Mouse (Mus musculus) cerebellum, postnatal 36 days (tissue): ENCODE measurements around the gene Pdp2.

Source experiments
- DNase-seq, 2 experiments: peaks; one replicate each; pipeline ENCODE4 v3.0.0; 2021 to 2022; ENCODE audit warnings: mixed read lengths in 2 of 2

Gene Pdp2

GRCm38 (mm10) chr8:104598496-104598895, 7.2 kb downstream of the Pdp2 start:
- DNase-seq = no peak

- no peak for DNase-seq
Measured at GRCm38 (mm10) chr8:104601386-104601785, 10.1 kb downstream of the Pdp2 start.

- DNase-seq = no peak
Measured at GRCm38 (mm10) chr8:104601941-104602371, 10.7 kb downstream of the Pdp2 start.

- peak; percentile 75 to 78 for DNase-seq
Measured at GRCm38 (mm10) chr8:104602468-104603244, 11.4 kb downstream of the Pdp2 start.

- no peak for DNase-seq
Measured at GRCm38 (mm10) chr8:104603245-104603593, 12.0 kb downstream of the Pdp2 start.

DNA sequence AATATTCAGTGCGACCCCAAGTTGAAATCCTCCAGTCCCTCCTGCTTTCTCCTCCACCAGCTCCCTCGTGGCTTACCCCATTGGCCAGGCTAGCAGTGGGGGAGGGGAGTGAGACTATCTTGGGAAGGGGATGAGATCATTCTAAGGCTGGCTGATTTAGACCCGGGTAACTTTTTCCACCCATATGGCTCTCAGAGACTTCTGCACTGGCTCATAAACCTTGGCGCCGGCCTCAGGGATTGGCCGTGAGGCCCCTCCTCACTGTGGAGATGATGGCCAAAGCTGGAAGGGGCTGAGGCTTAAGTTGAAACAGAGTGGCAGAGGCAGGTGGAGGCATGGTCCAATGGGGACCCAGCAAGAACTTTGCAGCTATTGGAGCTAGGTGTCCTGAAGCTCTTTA, 15.1 kb downstream of the Pdp2 start:
- no peak for DNase-seq

DNA sequence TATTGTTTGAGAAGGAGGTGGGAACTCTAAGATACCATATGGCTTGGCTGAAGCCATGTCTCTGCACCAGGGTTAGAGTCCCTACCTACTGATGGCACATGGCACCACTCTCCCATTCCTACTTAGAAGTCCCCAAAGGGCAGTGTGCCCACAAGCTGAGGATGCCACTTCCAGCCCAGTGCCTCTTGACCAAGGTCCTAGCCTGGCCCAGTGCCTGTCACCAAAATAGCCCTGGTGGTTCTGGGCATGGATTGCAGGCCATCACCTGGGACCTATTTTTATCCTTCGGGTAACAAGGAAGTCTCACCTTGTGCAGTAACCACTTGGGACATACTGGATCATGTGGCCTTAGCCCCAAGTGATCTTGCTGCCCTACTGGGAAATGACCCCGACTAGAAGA, 16.7 kb downstream of the Pdp2 start:
- peak; percentile 64 to 72 for DNase-seq

GRCm38 (mm10) chr8:104609222-104609621, 18.0 kb downstream of the Pdp2 start:
- DNase-seq = no peak

GRCm38 (mm10) chr8:104610185-104610766, 19.0 kb downstream of the Pdp2 start:
- DNase-seq = no peak

DNA sequence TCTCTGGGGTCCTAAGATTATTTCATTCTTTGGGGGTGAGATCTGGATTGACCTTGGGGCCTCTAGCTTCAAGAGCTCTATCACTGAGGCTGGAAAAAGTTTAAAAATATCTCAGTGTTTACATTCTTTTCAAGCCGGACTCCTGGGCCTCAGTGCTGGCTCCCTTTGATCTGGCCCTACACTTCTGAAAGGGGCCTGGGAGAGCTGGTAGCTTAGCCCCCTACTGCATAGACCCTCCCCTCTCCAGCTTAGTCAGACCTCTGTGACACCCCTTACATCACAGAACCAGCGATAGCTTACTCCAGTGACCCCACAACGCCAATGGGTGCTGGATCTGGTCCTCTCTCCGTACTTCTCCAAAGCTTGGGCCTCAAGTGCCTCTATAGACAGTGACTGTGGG, 20.4 kb downstream of the Pdp2 start:
- DNase-seq = no peak

- no peak for DNase-seq
Measured at GRCm38 (mm10) chr8:104613119-104613518, 21.9 kb downstream of the Pdp2 start.

GRCm38 (mm10) chr8:104620765-104621164, 29.5 kb downstream of the Pdp2 start:
- no peak for DNase-seq

- no peak for DNase-seq
Measured at GRCm38 (mm10) chr8:104624161-104624560, 32.9 kb downstream of the Pdp2 start, which contains the start of gene Cdh16. TSS of gene Cdh16 (minus strand) at chr8:104624396.

GRCm38 (mm10) chr8:104627065-104627740, 36.0 kb downstream of the Pdp2 start:
- DNase-seq = no peak

GRCm38 (mm10) chr8:104628402-104628801, 37.2 kb downstream of the Pdp2 start:
- DNase-seq = no peak

DNA sequence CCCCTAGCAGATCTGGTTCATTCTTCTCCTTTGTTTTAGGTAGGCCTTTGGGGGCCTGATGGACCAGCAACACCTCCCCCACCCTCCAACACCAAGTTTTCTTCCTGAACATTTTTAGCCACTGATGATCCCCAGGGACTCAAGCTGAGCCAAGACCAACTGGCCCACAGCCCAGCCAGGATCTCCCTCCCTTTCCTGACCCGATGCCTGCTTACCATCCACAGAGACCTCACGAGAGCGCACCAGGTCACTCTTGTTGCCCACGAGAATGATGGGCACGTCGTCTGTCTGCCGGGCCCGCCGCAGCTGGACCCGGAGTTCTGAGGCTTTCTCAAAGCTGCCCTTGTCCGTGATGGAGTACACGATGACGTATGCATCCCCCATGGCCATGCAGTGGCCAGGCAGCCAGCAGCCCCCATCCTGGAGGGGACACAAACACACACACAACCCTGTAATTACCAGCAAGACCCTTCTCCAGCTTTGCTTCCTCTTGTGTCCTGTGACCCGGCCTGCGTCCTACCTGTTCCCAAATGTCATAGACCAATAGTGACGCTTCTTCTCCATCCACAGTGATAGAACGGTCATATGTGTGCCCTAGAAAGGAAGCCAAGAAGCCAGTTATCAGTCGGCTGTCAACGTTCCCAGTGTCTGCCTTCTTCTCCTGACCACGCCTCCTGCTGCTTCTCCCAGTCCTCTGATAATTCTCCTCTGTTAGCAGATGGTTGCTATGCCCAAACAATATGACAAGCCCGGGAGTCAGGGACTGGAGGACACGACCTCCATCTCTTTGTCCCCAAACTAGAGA, 38.3 kb downstream of the Pdp2 start:
- DNase-seq = peak in 1 of 2 experiments; percentile 33

DNA sequence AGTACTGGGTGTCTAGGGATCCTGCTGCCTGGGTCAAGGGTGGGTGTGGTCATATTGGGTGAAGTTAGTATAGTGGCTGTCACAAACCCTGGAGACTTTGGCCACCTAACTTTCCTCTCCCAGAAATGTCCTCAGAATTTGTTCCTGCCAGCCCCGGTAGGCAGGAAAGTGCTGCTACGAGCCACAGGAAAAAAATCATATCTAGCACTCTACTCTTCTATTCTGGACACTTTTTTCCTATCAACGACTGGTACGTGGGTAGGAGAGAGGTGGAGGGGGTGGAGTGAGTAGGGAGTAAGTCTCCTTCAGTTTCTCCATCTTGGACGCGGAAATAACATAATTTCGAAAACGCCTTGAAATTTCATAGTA, 38.8 kb downstream of the Pdp2 start:
- DNase-seq = no peak

DNA sequence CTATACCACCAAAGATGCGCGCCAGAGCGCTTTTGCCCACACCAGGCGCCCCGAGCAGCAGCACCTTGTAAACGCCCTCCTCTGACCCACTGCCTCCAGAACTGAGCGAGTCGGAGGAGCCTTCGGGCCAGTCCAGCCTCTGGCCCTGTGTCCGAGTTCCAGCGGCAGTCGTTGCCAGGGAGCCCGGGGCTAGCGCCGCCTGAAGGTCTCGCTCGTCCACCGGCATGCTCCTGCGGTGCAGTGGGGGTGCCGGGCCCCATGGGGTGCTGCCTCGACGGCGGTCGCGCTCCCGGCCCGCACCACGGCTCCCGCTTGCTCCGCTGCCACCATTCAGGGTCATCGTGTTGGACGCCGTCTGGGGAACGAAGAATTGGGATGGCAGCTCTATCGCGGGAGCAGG, 39.3 kb downstream of the Pdp2 start:
- no peak for DNase-seq

- DNase-seq = no peak
Measured at GRCm38 (mm10) chr8:104630981-104631663, 39.9 kb downstream of the Pdp2 start, which contains the start of gene Rrad. TSS of gene Rrad (minus strand) at chr8:104631327.

DNA sequence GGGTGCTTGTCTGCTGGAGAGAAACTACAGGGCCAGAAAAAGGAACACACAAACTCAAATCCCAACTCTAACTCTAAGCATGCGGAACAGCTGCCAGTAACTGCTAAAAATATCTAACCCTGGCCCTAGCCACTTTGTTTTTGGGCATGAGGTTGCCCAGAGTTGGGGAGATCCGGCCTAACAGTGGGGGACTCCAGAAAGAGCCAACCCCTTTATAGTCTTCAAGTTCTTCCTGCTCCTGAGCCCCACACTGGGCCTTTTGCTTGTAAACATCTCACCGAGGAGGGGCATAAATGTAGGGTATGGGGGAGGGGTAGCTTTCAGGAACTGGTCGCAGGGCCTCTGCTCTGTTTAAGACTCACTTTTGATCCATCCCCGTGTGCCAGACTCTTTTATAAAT, 40.7 kb downstream of the Pdp2 start:
- DNase-seq = no peak

GRCm38 (mm10) chr8:104632486-104632885, 41.2 kb downstream of the Pdp2 start:
- DNase-seq = no peak

DNA sequence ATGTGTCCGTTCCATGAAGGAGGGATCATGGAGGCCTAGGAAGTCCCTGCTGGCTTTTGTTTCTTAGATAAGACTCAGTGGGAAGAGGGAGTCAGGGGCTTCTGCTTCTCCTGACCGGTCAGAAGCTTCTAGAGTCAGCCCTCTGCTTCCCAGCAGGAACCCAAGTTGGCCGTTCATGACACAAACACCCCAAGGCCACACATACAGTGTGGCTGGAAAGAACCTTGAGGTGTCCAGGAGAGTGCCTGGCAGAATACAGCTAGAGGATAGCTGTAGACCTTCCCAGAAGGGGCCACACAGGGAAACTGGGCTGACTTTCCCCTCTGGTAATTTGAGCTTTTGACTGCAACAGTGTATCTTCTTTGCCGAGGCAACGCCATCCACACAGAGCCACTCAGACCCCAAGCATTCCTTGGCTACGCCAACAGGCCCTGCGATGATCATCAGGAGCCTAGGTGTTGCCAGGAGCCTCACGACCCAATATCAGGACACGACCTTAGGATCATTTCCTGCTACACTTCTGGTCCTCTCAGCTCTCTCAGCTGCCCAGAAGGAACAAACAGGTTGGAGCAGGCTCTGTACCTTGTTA, 42.0 kb downstream of the Pdp2 start:
- DNase-seq = no peak
